Mouse (Mus musculus) heart, adult 2 months (tissue): ENCODE measurements around the gene Slc35e1. TPM values are rescaled to one million over a fixed set of nuclear protein-coding genes. Genes with fewer than 3 reads are reported as not detected.

Source experiments
- DNase-seq, 2 experiments: peaks; one replicate each; pipeline ENCODE4 v3.0.0; 2021
- H3K27ac ChIP-seq: fragments of 200-600 bp; 2 replicates; pipeline ENCODE4 v1.8.1; 2022
- H3K27me3 ChIP-seq: fragments of 200-500 bp; 2 replicates; pipeline ENCODE4 v1.6.1; 2012; ENCODE audit warnings: mild to moderate bottlenecking, low read length, inconsistent platforms, mixed read lengths; ENCODE audit not compliant: control insufficient read depth, insufficient read depth
- H3K36me3 ChIP-seq: fragments of 200-500 bp; 2 replicates; pipeline ENCODE4 v1.6.1; 2012; ENCODE audit warnings: low read length, inconsistent platforms; ENCODE audit not compliant: control insufficient read depth, insufficient read depth
- H3K4me1 ChIP-seq: fragments of 200-500 bp; 2 replicates; pipeline ENCODE4 v1.6.1; 2011; ENCODE audit warnings: low read length; ENCODE audit not compliant: control insufficient read depth, insufficient read depth
- H3K4me3 ChIP-seq: fragments of 200-600 bp; 2 replicates; pipeline ENCODE4 v1.8.1; 2022
- H3K79me2 ChIP-seq: fragments of 200-500 bp; replicated peaks from 2 replicates; pipeline ENCODE4 v1.6.1; 2012; ENCODE audit warnings: mild to moderate bottlenecking, inconsistent platforms, low read length, moderate library complexity, mixed read lengths; ENCODE audit not compliant: control insufficient read depth, insufficient read depth
- H3K9ac ChIP-seq: fragments of 200-500 bp; 2 replicates; pipeline ENCODE4 v1.6.1; 2012; ENCODE audit warnings: low read depth, mild to moderate bottlenecking, control low read depth, inconsistent platforms, low read length, mixed read lengths
- CTCF ChIP-seq: fragments of 200-600 bp; IDR thresholded peaks from 2 replicates; pipeline ENCODE4 v1.8.1; 2022; ENCODE audit warnings: antibody characterized with exemption, mild to moderate bottlenecking, moderate library complexity
- EP300 ChIP-seq: fragments of 200-500 bp; IDR thresholded peaks from 2 replicates; pipeline ENCODE4 v1.6.1; 2011; ENCODE audit warnings: low read depth, low read length, control low read depth; ENCODE audit not compliant: insufficient read depth
- POLR2A ChIP-seq: fragments of 200-500 bp; IDR thresholded peaks from 2 replicates; pipeline ENCODE4 v1.6.1; 2011; ENCODE audit warnings: mild to moderate bottlenecking, low read depth, low read length, control low read depth; ENCODE audit not compliant: insufficient read depth
- WGBS: fragments of 180-500 bp; shearing (Covaris S2); methylation state at CpG from one replicate; pipeline ENCODE4 v1.1.7; 2018; 5-methylcytosine and 5-hydroxymethylcytosine counted together
- intact Hi-C: fragments of 180-260 bp; cut with DNase I; formaldehyde crosslinking; loops from one replicate; pipeline ENCODE4 v1.15.1; 2025
- polyA plus RNA-seq: library from polyadenylated mRNA; depleted of rRNA; stranded (reverse); fragments of >200 nt; gene quantifications from 2 replicates; pipeline ENCODE4 v1.2.3, GENCODE M21; 2012
- total RNA-seq, 2 experiments: library from RNA; stranded (reverse); gene quantifications; 2 replicates each; pipeline ENCODE4 v1.2.3; 2021

Slc35e1 gene
- total and polyA plus RNA-seq, 3 experiments = 68.0 to 85.7 (median 83.2) TPM

DNA sequence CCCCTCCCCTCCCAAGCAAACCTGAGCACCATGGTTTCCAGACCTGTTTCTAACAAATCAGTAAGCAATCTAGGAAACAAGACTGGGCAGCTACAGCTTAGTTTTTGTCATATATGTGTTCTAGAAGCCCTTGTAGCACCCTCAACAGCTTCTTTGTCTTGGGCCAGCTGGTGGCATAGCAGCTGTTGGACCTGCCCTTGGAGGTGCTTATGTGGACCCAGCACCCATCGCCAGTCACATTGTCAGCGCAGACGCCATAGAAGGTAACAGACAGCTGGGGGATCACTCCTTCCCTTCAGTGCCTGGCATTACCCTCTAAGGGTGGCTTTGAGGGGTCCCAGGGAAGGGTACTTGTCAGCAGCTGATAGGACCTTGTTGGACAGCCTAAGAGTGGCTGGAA, 34.6 kb downstream of the Slc35e1 start:
- no peak for TF ChIP-seq POLR2A
- no peak for TF ChIP-seq EP300
- TF ChIP-seq CTCF = no peak
- no peak overlapping the region for H3K4me3 ChIP-seq
- no peaks in the 10 kb centered on the region for H3K79me2 ChIP-seq
- H3K9ac ChIP-seq = no peak overlapping the region
- no peak overlapping the region for H3K27ac ChIP-seq
- 92% methylated on average over 3 of the region's 3 CpGs for WGBS
- DNase-seq = no peak
- intact Hi-C loops = no loop called here
- no peaks in the 10 kb centered on the region for H3K27me3 ChIP-seq
- no peaks in the 10 kb centered on the region for H3K36me3 ChIP-seq
- no peaks in the 10 kb centered on the region for H3K4me1 ChIP-seq

DNA sequence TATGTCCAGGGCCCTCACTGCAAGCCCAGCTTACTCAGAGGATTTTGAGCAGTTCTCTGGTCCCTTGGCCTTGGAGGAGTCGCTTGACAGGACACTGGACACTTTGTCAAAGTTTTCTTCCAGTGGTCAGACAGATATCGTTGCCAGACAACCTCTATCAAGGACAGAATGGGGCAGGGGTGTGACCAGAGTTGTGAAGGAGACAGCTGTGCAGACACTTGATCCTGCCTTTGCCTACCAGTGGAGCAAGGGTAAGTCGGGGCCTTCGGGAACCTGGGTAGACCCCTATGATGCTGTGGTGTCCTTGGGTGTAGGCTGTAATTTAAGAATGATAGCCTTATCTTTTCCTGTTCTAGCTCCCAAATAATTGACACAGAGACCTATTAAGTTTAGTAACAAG, 37.1 kb downstream of the Slc35e1 start:
- H3K27me3 ChIP-seq = no peaks in the 10 kb centered on the region
- intact Hi-C loops = no loop called here
- H3K79me2 ChIP-seq = no peaks in the 10 kb centered on the region
- WGBS = 66% methylated on average over 4 of the region's 4 CpGs
- no peaks in the 10 kb centered on the region for H3K4me1 ChIP-seq
- TF ChIP-seq EP300 = no peak
- TF ChIP-seq CTCF = no peak
- TF ChIP-seq POLR2A = no peak
- H3K27ac ChIP-seq = no peak overlapping the region
- DNase-seq = no peak
- H3K36me3 ChIP-seq = no peaks in the 10 kb centered on the region
- no peak overlapping the region for H3K4me3 ChIP-seq
- no peak overlapping the region for H3K9ac ChIP-seq

DNA sequence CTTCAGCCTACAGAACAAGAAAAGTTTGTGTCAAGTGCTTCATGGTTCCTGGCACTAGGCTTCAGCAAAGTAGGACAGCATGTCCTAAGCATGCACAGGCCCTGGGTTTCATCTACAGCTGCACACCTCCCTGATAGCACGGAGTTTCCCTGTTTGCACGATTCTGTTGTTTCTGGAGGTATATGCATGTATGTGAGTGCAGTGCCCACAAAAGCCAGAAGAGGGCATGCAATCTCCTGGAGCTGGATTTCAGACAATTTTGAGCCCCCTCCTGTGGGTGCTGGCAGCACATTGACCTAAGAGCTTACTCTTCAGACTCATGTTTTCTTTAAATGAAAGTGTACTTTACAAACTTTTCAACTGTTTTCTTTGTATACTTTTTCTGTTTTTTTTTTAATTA, 38.5 kb downstream of the Slc35e1 start:
- Histone ChIP-seq H3K79me2 (no peaks in the 10 kb centered on the region), H3K36me3 (no peaks in the 10 kb centered on the region), H3K4me3 (no peak overlapping the region), H3K9ac (no peak overlapping the region), H3K4me1 (no peaks in the 10 kb centered on the region), H3K27me3 (no peaks in the 10 kb centered on the region), H3K27ac (no peak overlapping the region)
- TF ChIP-seq POLR2A = no peak
- TF ChIP-seq CTCF = 0 out of 2 replicates have a peak, but pooled peaks have one; percentile 11
- TF ChIP-seq EP300 = no peak
- WGBS = 97% methylated on average over 2 of the region's 2 CpGs
- no peak for DNase-seq
- intact Hi-C loops = no loop called here

DNA sequence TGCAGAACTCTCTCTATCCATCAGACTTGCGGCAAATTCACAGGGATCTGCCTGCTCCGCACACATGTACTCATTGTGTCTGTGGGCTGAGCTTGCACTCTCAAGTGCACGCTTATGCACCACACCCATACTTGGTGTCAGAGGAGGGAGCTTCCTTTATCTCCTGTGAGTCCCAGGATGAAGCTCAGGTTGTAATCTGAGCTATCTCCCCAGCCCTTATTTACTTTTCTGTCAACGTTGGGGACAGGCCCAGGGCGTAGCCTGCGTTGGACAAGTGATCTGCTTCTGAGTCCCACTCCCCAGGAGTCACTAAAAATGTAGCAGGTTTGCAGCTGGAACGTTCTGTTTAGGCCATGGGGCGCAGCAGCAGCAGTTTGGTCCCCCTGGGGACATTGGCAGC, 40.9 kb downstream of the Slc35e1 start:
- no peak for TF ChIP-seq EP300
- no peak for TF ChIP-seq POLR2A
- TF ChIP-seq CTCF = no peak
- intact Hi-C loops = no loop called here
- Histone ChIP-seq H3K4me3 (no peak overlapping the region), H3K27ac (no peak overlapping the region), H3K9ac (no peak overlapping the region), H3K79me2 (no peaks in the 10 kb centered on the region), H3K4me1 (no peaks in the 10 kb centered on the region), H3K36me3 (no peaks in the 10 kb centered on the region), H3K27me3 (no peaks in the 10 kb centered on the region)
- DNase-seq = no peak
- WGBS = 80% methylated on average over 8 of the region's 8 CpGs

DNA sequence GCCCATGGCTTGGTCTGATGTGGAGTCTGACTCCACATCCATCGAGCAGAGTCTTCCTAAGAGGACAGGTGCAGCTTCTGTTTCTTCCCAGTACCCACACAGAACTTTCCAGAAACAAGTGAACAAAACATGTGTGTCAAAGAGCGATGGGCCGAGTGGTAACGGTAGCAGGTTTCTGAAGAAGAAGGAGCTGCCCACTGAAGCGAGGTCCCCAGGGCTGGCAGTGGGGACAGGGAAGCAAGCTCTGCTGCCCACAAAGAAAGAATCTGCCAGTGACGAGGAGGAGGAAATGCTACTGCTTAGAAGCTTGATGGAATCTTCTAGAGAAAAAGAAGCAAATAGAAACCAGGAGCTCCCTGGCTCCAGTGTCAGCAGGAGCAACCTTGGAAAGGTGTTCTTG, 47.3 kb downstream of the Slc35e1 start:
- H3K4me1 ChIP-seq = no peaks in the 10 kb centered on the region
- TF ChIP-seq CTCF (no peak), EP300 (no peak), POLR2A (no peak)
- no peaks in the 10 kb centered on the region for H3K79me2 ChIP-seq
- H3K27me3 ChIP-seq = no peaks in the 10 kb centered on the region
- no peak overlapping the region for H3K27ac ChIP-seq
- WGBS = 94% methylated on average over 6 of the region's 6 CpGs
- no peak overlapping the region for H3K4me3 ChIP-seq
- no peaks in the 10 kb centered on the region for H3K36me3 ChIP-seq
- intact Hi-C loops = loop anchor here (2.0 to 10.0 kb wide), 2 partner anchors 24 to 280 kb away; partner anchors contain the start of genes Eps15l1 and Sin3b
- H3K9ac ChIP-seq = no peak overlapping the region
- DNase-seq = peak in 1 of 2 experiments; percentile 23

DNA sequence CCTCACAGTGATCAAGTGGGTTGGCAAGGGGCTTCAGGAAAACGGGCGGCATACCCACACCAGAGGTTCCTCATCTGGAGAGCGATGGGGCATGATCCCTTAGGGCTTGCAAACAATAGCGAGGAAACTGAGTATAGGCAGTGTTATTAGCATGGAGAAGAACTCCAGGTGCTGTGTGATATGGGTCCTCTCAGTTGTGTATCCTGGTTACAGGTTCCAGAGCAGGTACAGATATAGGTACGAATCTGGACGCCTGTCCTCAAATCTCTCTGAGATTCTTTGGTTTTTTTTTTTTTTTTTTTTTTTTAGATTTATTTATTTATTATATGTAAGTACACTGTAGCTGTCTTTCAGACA, 48.4 kb downstream of the Slc35e1 start:
- Histone ChIP-seq H3K79me2 (no peaks in the 10 kb centered on the region), H3K4me1 (no peaks in the 10 kb centered on the region), H3K9ac (peak overlapping the region; percentile 73), H3K27ac (peak overlapping the region; percentile 75), H3K4me3 (peak overlapping the region; percentile 58), H3K36me3 (no peaks in the 10 kb centered on the region), H3K27me3 (no peaks in the 10 kb centered on the region)
- TF ChIP-seq EP300 = no peak
- no peak for TF ChIP-seq POLR2A
- TF ChIP-seq CTCF = no peak
- 37% methylated on average over 6 of the region's 6 CpGs for WGBS
- no peak for DNase-seq
- intact Hi-C loops = loop anchor here (2.0 to 10.0 kb wide), 3 partner anchors 23 to 281 kb away; partner anchors contain the start of genes Eps15l1 and Sin3b
